Mouse (Mus musculus) C2C12 (cell line): ENCODE measurements at regions not wholly inside any gene's neighbourhood (a gene's known extent, or its start where the extent isn't known, plus 50 kb on each side); places are given as distances from the start of the nearest gene placed in this dataset.

ENCODE experiments used
- CEBPB ChIP-seq: IDR thresholded peaks from one replicate; pipeline ENCODE4 v1.6.1; 2011; ENCODE audit warnings: low read depth, mild to moderate bottlenecking, control low read depth, moderate library complexity
- CTCF ChIP-seq: IDR thresholded peaks from one replicate; pipeline ENCODE4 v1.5.1; 2011; ENCODE audit not compliant: control insufficient read depth, insufficient read depth, insufficient read length
- FOSL1 ChIP-seq: IDR thresholded peaks from one replicate; pipeline ENCODE4 v1.8.0; 2011; ENCODE audit warnings: mild to moderate bottlenecking, low read length; ENCODE audit not compliant: poor library complexity, insufficient read depth, severe bottlenecking
- MAX ChIP-seq: IDR thresholded peaks from one replicate; pipeline ENCODE4 v1.6.1; 2011; ENCODE audit warnings: mild to moderate bottlenecking, control low read depth
- MYOD1 ChIP-seq: IDR thresholded peaks from one replicate; pipeline ENCODE4 v1.6.1; 2011; ENCODE audit warnings: low read depth; ENCODE audit not compliant: control insufficient read depth, insufficient read length
- MYOG ChIP-seq: IDR thresholded peaks from one replicate; pipeline ENCODE4 v1.6.1; 2011; ENCODE audit not compliant: control insufficient read depth, insufficient read length; ENCODE audit errors: extremely low read depth
- USF1 ChIP-seq: IDR thresholded peaks from one replicate; pipeline ENCODE4 v1.6.1; 2011; ENCODE audit warnings: low read depth, mild to moderate bottlenecking, control low read depth, moderate library complexity

- TF ChIP-seq CTCF (no peak), CEBPB (no peak), USF1 (no peak), MYOD1 (no peak), MYOG (no peak), MAX (no peak), FOSL1 (no peak)
These were observed 1238.6 kb upstream of the Tenm3 start for GRCm38 (mm10) chr8:50082378-50082777.
